Mouse (Mus musculus) left cerebral cortex, postnatal 4 days (tissue): ENCODE results near the gene Rps18. TPM values are rescaled to one million over a fixed set of nuclear protein-coding genes. Genes with fewer than 3 reads are reported as not detected.
"Not testable (repeated sequence)": the region's sequence is repeated elsewhere in the genome, so short reads cannot be mapped to it uniquely, and the experiment has no call there.

Experiments
- DNase-seq: peaks from one replicate; pipeline ENCODE4 v3.0.0-alpha.2; 2022
- intact Hi-C: fragments of 180-260 bp; cut with DNase I; formaldehyde crosslinking; loops from one replicate; pipeline ENCODE4 v1.15.1; 2025
- total RNA-seq, 2 experiments: library from RNA; stranded (reverse); gene quantifications; 2 replicates each; pipeline ENCODE4 v1.2.3; 2021

Gene Rps18
- total RNA-seq, 2 experiments from 2014 or later: 557 to 591 TPM

DNA sequence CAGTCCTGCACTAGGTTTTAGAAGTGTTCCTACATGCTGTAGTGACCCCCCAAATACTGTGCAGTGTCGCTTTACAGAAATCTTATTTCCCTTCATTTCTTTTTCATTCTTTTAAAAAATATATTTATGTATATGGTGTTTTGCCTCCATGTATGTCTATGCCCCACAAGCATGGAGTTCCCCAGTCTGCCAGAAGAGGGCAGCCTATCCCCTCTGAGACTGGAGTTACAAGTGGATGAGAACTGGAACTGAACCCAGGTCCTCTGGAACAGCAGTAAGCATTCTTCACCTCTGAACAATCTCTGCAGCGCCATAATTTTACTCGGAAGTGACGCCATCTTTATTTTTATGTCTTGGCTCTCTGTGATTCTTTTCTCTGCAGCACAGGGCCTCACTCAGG, 13.6 kb upstream of the Rps18 start:
- no peak for DNase-seq
- intact Hi-C loops: no loop called here

DNA sequence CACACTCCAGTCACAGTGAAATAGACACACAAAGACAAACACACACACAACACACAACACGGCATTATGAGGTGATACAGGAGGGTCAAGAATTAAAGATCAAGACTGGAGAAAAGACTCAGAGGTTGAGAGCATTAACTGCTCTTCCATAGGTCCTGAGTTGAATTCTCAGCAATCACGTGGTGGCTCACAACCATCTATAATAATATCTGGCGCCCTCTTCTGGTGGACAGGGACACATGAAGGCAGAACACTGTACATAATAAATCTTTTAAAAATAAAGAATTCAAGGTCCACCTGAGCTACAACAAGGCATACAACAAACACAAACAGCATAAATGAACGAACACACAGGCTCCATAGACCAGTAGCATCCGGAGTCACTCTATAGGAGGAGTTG, 13.1 kb upstream of the Rps18 start:
- DNase-seq: no peak
- intact Hi-C loops: no loop called here

DNA sequence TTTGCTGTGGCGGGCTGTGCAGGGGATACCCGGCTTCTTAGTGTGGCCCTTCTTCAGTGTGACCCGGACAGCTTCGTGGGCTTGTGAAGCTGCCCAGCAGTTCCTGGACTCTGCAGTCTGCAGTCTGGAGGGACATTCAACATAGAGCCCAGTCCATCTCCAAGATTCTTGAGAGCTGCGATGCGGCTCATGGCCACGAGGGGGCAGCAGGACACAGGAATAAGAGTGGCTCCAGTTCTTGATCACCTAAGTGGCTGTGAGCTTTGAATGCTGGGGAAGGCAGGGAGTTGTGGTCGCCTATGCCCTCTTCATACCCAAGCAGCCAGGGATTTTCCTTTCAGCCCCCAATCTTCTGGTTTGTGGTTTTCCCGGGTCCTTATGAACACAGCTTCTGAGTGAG, 12.7 kb upstream of the Rps18 start:
- intact Hi-C loops: no loop called here
- peak; percentile 77 for DNase-seq

DNA sequence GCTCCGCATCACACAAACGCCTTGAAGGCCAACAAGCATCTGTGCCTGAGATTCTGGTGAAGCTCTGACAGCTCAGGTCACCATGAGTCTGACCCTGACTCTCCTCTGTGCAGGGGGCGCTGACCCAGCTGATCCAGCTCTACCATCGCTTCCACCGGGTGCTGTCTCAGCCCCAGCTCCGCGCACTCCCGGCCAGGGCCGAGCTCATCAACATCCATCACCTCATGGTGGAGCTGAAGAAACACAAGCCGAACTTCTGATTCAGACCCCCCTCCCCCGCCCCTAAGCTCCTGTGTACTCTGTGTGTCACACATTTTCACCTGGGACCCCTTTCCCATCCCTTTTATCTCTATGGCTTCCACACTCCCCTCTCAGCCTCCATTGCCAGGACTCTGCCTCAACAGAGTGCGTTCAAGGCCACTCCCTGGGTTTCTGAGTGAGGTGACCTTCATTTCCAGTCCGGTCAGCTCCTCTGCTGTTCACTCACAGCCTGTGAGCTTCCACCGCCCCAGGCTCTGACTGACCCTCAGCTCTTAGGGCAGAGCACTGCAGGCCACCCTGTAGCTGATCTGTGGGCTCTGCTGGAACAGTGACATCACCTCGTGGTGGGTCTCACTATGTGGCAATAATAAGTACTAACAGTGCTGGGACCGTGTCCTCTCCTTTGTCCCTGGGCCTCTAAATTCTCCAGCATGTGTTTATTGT, 10.2 kb upstream of the Rps18 start:
- DNase-seq: no peak
- intact Hi-C loops: no loop called here

DNA sequence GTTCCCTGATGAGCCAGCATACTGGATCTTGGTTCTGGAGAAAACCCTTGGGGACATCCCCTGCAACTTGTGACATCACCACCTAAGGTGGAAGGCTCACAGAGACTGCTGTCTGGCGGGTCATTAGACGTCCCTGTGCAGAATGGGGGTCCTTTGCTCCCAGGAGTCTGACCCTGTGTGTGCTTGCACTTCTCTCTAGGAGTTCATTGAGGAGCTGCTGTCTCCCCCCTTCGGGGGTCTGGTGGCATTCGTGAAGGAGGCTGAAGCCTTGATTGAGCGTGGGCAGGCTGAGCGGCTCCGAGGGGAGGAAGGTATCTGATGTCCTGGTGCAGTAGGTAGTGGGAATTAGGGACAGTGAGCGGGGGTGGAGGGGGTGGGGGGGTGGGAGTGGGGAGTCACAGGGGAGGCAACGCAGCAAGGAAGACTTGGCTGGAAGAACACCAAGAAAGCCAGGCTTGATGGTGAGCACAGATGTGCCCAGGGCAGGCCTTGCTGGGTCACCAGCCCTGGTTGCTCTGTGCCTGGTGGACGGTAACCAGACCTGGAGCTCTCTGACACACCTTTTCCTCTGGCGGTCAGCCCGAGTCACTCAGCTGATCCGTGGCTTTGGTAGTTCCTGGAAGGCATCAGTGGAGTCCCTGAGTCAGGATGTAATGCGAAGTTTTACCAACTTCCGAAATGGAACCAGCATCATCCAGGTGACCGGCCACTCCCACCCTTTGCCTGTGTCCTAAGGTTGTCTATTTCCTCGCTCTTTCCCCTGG, 9.5 kb upstream of the Rps18 start:
- intact Hi-C loops: no loop called here
- no peak for DNase-seq

DNA sequence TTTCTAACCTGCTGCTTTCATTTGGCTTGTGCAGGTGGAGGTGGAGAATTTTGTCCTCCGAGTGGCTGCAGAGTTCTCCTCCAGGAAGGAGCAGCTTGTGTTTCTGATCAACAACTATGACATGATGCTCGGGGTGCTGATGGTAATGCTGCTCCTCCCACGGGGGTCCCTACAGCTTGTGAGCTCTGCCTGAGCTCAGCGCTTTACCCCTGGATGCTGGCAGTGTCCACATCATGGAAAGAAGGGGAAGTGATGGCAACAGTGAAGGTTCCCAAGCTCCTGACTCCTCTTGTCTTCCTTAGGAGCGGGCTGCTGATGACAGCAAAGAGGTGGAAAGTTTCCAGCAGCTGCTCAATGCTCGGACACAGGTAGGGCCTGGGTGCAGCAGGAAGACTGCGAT, 7.1 kb upstream of the Rps18 start:
- intact Hi-C loops: no loop called here
- no peak for DNase-seq

DNA sequence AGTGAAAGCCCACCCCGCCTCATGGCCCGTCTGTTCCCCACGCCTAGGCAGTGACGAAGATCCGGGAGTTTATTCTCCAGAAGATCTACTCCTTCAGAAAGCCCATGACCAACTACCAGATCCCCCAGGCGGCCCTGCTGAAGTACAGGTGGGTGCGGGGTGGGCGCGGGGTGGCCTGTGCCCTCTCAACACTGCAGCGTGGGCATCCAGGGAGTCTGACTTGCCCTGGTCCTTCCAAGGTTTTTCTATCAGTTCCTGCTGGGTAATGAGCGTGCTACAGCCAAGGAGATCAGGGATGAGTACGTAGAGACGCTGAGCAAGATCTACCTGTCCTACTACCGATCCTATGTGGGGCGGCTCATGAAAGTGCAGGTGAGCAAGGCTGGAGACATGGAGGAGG, 4.1 kb upstream of the Rps18 start:
- DNase-seq: no peak
- intact Hi-C loops: loop anchor here (2.0 to 5.0 kb wide), 2 partner anchors 62 to 1319 kb away; partner anchors contain the start of gene Ring1

DNA sequence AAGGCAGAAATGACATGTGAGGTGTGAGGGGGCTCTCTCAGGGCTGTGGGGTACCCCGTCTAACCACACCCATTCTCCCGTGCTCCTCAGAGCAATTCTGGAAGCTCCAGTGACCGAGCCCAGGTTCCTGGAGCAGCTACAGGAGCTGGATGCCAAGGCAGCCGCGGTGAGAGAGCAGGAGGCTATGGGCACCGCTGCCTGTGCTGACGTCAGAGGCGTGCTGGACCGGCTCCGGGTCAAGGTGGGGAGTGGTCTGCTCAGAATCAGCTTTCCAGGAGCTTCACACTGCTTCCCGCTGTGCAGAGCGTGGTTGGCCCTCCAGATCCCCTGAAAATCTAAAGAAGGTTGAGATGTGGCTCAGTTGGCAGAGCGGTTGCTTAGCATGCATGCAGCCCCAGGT, 3.3 kb upstream of the Rps18 start:
- intact Hi-C loops: loop anchor here (5.0 kb wide), 1 partner anchor 63 kb away; the partner anchor contains the start of gene Ring1
- no peak for DNase-seq

DNA sequence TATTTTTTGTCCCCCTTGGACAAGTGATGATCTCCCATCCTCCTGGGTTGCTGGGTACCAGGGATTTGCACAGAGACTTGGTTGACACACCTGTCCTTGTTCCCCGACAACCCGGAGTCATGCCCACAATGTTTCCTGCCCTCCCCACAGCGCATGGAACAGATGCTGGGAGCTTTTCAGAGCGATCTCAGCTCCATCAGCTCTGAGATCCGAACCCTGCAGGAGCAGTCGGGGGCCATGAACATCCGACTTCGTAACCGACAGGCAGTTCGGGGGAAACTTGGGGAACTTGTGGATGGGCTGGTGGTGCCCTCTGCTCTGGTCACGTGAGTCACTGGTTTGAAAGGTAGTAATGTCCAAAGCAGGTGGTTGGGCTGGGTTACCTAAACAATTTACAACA, 2.6 kb upstream of the Rps18 start:
- DNase-seq: no peak
- intact Hi-C loops: loop anchor here (5.0 kb wide), 1 partner anchor 64 kb away; the partner anchor contains the start of gene Ring1

DNA sequence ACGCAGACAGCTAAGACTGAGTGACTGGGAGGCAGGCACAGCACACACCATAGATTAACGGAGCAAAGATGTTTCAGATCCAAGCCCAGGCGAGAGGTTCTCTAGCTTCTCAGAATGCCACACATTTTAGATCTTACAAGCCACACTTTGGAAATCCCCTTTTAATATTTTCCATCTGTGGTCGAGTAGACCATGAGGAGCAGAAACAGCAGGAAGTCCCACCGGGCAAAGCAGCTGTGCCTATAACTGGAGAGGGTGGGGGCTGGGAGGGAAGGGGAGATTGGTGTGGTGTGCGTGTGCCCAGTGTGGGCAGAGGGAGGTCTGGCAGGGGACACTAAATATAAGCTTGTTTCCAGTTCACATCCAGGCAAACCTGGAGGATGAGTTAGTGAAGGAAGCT, 1.7 kb upstream of the Rps18 start:
- intact Hi-C loops: loop anchor here (5.0 kb wide), 1 partner anchor 65 kb away; the partner anchor contains the start of gene Ring1
- DNase-seq: no peak

DNA sequence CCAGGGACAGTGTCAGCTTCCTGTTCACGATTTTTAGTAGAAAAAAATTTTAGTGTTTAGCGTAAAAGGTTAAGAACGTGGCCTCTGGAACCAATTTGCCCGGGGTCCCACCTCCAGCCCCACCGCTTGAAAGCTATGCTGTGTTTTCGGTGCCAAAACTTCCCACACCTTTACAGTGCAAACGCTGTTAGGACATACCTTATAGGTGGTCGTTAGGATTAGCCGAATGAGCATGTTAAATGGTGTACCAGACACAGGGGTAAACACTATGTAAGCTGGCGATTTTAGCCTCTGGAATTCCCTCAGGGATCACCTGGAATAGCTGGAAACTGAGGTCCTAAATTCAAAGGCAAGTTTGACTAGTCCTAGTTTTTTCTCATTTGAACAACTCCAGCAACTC, 535 bp upstream of the Rps18 start:
- intact Hi-C loops: loop anchor here (5.0 kb wide), 1 partner anchor 66 kb away; the partner anchor contains the start of gene Ring1
- no peak for DNase-seq

DNA sequence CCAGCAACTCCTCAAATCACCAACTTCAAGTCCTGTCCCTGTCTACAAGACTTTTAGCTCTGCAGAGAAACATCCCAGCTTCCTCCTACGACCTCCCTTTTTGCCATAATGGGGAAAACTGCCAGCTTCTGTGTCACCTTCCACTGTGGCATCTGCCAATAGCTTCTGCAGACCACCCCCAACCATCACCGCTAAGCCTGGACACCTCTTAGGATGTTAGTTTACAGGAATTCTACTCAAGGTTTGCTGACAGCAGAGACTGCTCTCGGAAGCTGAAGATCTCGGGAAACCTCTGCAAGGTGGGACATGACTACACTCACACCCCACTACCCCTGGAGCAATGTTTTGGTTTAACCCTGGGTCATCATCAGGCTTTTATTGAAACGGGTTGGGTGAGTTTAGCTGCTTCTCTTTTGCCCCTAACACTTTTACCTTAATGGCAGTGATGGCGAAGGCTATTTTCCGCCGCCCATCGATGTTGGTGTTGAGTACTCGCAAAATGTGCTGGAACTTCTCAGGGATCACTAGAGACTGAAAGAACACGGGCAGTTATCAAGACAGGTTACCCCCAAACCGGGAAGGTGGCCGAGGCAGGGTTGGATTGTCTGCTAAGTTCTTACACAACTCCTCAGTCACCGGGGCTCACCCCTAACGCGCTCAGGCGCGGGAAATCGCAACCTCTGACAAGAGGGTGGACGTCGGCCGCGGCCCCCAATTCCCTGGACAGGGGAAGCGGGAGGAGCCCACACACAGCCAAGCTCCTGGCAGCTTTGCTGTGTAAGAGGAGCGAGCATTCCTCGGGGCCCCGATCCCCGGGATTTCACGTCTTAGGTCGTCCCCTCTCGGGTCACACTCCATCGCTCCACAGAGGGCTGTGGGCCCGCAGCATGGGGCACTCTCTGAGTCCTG, 901 bp downstream of the Rps18 start:
- intact Hi-C loops: loop anchor here (5.0 kb wide), 1 partner anchor 67 kb away; the partner anchor contains the start of gene Ring1
- DNase-seq: peak; percentile 0

DNA sequence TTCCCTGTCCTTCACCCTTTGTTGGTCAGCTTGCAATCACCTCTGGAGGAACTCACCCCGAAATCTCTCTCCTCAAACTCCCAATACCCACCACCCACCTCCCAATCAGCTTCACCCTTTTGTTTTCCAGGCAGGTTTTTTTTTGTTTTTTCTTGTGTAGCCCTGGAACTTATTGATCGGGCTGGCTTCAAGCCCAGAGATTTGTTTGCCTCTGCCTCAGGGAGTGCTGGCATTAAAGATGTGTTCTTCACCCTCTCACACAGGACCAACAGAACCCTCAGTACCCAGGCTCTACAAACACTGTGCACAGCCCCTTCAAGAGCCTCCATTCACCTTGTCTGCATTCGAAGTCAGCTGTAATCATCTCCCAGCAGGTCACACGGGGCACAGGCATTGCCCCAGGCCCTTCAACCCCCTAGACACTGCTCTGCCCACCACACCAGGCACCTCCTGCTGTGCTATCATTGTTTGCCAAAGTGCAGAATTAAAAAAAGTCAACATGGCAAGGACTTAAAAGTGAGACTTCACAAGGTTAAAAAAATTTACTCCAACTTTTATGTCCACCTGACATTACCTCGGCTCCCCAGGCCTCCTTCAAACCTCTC, 1.7 kb downstream of the Rps18 start:
- peak; percentile 5 for DNase-seq
- intact Hi-C loops: no loop called here

DNA sequence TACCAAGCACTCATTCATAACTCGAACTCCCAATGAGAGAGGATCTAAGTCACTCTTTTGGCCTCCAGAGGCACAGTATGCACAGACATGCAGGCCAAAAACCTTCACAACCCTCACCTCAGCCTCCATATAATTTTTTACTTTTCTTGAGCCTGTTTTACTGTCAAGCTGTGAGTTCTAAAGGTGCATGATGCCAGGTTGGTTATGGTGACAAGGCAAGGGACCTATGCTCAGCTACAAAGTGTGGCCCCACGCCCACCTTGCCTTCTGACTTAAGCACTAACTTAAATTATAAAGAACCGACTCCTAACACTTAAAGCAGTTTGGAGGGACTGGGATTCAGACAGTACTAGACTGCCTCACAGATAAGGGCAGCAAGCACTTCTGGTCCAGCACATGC, 2.5 kb downstream of the Rps18 start:
- peak; percentile 0 for DNase-seq

DNA sequence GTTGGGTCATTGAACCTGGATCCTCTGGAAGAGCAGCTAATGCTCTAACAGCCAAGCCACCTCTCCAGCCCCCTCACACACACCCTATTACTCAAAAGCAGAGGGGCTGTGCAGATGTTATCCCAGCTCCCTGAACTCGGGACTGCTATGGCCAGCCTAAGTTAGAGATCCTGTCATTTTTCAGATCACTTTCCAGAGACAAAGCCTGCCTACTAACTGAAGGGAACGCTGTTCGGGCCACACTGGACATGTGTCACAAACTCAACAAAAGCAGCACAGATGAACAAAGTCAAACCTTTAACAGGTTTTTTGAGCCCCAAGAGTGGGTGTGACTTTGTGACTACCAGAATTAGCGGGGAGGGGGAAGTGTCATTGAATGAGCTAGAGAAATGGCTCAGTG, 2.9 kb downstream of the Rps18 start:
- no peak for DNase-seq

More for the DNA sequence above, 2.5 kb downstream of the Rps18 start:
- intact Hi-C loops: no loop called here

DNA sequence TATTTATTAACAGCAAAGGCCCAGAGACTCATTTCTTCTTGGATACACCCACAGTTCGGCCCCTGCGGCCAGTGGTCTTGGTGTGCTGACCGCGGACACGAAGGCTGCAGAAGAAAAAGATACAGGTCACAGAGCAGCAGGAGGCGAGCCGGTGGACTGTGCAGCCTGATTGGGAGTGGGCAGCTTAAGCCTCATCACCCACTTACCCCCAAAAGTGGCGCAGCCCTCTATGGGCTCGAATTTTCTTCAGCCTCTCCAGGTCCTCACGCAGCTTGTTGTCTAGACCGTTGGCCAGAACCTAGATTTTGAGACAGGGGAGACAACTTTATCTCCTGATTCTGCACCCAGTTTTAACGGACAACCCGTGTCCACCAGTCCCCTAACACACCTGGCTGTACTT, 3.8 kb downstream of the Rps18 start:
- intact Hi-C loops: not testable (repeated sequence)
- peak; percentile 1 for DNase-seq

More for the DNA sequence above, 2.9 kb downstream of the Rps18 start:
- intact Hi-C loops: no loop called here

DNA sequence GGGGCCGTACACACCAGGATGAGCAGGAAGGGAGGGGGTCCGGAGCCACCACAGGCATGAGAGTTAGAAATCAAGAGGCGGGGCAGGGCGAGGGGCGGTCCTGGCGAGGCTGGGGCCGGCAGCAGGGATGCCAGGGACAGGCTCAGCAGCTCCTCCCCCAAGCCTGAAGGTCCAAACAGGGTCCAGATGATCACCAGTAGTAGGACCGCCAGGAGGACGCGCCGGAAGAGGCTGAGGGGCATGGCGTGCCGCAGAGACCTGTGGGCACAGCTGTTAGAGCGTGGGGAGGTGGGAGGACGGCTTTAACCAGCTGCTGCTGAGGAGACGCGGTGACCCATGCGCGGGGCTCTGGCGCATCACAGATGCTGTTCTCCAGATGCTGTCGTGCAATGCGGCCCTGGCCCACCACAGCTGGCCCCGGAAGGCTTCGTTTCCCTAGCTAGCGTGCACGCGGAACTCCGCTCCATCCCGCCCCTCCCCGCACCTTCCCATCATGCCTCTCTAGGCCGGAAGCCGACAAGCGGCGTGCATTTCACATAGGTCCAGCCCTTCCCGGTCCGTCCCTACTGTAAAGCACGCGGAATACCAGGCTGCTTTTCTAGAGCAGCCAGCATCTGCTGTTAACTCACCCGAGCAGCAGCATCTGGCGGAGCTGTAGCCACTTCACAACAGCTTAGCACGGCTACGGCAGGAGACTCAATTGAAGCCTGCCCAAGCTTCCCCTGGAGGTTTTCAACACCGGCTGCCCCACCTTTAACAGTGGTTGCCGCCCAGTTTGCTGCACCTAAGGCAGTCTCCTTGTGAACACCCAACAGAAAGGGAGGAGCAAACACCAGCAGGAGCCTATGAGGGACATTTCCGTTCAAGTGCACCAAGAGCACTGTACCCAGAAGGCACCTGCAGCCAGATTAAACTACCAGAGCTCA, 4.5 kb downstream of the Rps18 start, which contains the start of gene B3galt4:
Gene B3galt4, minus strand, starts transcription at position 468 of the 926 bp plus-strand sequence.
- peak; percentile 91 for DNase-seq
- intact Hi-C loops: no loop called here

DNA sequence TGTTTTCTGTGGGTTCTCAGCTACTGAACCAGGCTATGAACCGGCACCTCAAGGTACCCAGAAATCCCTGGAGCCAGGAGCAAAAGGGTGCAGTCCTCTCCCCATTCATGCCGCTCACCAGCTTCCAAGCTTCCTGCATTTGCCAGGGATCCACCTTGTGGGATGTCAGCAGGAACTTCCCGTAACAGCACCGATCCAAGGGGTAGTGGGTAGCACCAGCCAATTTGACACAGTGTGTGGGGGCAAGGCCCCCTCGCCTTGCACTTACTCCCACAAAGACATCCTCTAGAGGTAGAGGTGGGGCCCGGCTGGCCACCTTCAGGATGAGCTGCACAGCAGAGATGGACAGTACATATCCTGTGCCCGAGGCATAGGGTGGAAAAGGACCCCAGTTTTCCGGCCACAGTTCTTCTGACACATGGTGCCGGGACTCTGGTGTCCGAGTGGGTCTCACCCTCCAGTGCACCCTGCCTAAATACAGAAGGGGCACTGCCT, 5.6 kb downstream of the Rps18 start:
- intact Hi-C loops: no loop called here
- peak; percentile 3 for DNase-seq

DNA sequence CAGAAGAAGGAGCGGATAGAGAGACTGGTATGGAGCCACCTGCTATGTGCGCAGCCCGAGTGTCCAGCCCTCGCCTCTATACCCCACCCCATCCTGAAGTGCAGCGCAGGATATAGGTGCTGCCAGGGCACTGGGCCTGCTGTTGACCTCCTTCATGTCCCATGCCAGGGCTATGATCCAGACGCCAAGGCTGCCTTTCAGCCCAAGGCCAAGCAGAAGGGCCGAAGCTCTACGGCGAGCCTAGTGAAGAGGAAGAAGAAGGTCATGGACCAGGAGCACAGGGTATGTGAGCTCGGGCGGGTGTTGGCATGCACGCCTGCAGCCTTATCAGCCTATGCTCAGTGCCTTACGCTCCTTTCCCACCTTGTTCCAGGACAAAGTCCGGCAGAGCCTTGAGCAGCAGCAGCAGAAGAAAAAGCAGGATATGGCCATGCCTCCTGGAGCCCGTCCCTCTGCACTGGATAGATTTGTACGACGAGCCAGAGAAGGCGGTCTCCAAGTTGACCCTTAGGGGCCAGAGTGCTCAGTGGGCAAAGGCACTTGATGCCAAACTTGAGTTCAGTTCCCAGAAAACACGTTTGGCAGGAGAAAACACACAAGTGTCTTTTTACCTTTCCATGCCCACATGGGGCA, 6.8 kb downstream of the Rps18 start:
- intact Hi-C loops: no loop called here
- DNase-seq: no peak
